Mouse (Mus musculus): Measurements from ENCODE around the gene Map2k4. TPM values are rescaled to one million over a fixed set of nuclear protein-coding genes. Genes with fewer than 3 reads are reported as not detected.

Gene Map2k4
- total and polyA plus RNA-seq, 2 experiments from 2014 or later, result 111 to 157 TPM

DNA sequence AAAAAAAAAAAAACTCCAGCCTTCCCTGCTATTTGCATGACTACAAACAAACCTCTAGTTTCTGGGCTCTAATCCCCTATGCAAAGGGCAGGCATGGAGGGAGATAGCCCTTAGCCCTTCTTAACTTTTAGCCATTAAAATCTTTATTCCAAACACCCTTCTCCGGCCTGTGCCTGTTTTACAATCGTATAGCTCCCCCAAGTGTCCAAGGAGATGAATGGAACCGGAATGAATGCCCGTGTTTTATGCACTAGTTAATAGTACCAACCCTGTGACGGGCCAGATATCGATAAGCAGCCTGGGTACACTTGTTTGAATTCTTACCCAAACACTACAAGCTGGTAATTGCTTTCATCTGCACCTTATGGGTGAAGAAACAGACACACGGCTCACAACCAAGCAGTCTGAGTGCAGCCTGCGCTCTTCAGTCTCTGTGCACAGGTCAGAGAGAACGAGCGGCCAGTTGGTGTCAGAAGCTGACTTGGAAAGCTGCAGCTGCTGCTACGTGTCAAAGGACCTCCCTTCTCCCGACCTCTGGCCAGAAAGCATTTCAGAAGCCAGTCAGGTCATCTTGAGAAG is 109.2 kb downstream of the Map2k4 start:
- TF ChIP-seq CTCF (IDR thresholded peaks at IDR 0.05; ENCODE audit: low read depth), result peak; percentile 82
- no peaks in the 10 kb centered on the region for H3K4me1 ChIP-seq (ENCODE audit: insufficient read depth)
- no peak overlapping the region for H3K9ac ChIP-seq
- no peak overlapping the region for H3K27ac ChIP-seq (ENCODE audit: low read depth, low read length)
- ATAC-seq (peak; percentile 69), DNase-seq (peak; percentile 75)
- no peaks in the 10 kb centered on the region for H3K27me3 ChIP-seq (ENCODE audit: insufficient read depth, low read length)
- no peaks in the 10 kb centered on the region for H3K9me3 ChIP-seq (ENCODE audit: low read length)
- no peaks in the 10 kb centered on the region for H3K36me3 ChIP-seq (ENCODE audit: insufficient read depth)
- H3K4me3 ChIP-seq (ENCODE audit: low read depth, low read length), result no peak overlapping the region
- 32% methylated on average over 12 of the region's 12 CpGs for WGBS
- H3K4me2 ChIP-seq (ENCODE audit: low read depth), result no peak overlapping the region

DNA sequence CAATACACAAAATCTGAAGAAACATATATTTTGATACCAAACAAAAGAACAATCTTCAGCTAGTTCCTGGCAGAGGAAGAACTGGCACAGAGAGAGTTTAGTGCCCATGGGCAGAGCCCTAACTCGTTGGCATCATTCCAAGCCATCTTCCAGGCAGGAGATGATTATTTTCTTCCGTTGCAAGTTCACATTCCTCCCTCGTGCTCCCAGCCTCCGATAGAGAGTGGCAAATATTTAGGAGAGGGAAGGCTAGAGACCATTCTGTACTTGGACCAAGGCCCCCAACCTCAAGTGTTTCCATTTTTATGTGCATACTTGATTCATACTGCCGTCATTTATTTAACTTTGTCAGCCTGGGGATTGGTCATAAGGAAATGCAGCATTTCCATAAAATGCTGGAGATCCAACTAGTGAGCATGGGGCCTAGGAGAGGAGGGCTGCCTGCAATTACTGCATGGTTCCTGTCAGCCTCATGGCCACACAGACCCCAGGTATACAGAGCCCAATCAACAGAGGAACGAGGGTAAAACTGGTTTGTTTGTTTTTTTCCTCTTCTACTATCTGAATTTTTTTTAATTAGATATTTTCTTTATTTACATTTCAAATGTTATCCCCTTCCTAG is 120.6 kb downstream of the Map2k4 start:
- Histone ChIP-seq H3K4me3 (ENCODE audit: low read depth, low read length) (no peak overlapping the region), H3K9ac (no peak overlapping the region), H3K36me3 (ENCODE audit: insufficient read depth) (no peaks in the 10 kb centered on the region), H3K4me1 (ENCODE audit: insufficient read depth) (peaks cover 5% of the 10 kb centered on the region; the same call in 1 of the 2 replicates), H3K27ac (ENCODE audit: low read depth, low read length) (no peak overlapping the region), H3K4me2 (ENCODE audit: low read depth) (no peak overlapping the region), H3K9me3 (ENCODE audit: low read length) (no peaks in the 10 kb centered on the region), H3K27me3 (ENCODE audit: insufficient read depth, low read length) (no peaks in the 10 kb centered on the region)
- DNase-seq (no peak), ATAC-seq (no peak)
- WGBS, result 63% methylated on average over 6 of the region's 6 CpGs
- TF ChIP-seq CTCF (IDR thresholded peaks at IDR 0.05; ENCODE audit: low read depth), result no peak

DNA sequence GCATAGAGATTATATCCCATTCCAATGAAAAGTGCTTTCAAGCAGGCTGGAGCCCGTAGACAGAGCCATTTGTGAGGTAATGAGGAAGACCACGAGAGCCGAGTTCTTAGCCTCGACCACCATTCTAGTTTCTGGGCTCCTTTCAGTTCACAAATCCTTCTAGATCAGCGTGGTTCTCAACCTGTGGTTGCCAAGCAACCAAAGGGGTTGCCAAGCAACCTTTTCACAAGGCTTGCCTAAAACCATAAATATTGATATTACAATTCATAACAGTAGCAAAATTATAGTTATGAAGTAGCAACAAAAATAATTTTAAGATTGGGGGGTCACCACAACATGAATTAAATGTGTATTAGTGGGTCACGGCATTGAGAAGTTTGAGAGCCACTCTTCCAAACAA is 123.2 kb downstream of the Map2k4 start:
- peaks cover 5% of the 10 kb centered on the region; the same call in 1 of the 2 replicates for H3K4me1 ChIP-seq (ENCODE audit: insufficient read depth)
- peak; percentile 53; the same call in 1 of the 2 replicates for ATAC-seq
- no peak overlapping the region for H3K4me2 ChIP-seq (ENCODE audit: low read depth)
- H3K9ac ChIP-seq, result no peak overlapping the region
- H3K9me3 ChIP-seq (ENCODE audit: low read length), result no peaks in the 10 kb centered on the region
- TF ChIP-seq CTCF (IDR thresholded peaks at IDR 0.05; ENCODE audit: low read depth), result no peak
- H3K27me3 ChIP-seq (ENCODE audit: insufficient read depth, low read length), result no peaks in the 10 kb centered on the region
- peak; percentile 75 for DNase-seq
- H3K27ac ChIP-seq (ENCODE audit: low read depth, low read length), result no peak overlapping the region
- H3K36me3 ChIP-seq (ENCODE audit: insufficient read depth), result no peaks in the 10 kb centered on the region
- H3K4me3 ChIP-seq (ENCODE audit: low read depth, low read length), result no peak overlapping the region
- 33% methylated on average over 6 of the region's 6 CpGs for WGBS

- peaks cover 5% of the 10 kb centered on the region; the same call in 1 of the 2 replicates for H3K4me1 ChIP-seq (ENCODE audit: insufficient read depth)
- H3K36me3 ChIP-seq (ENCODE audit: insufficient read depth), result no peaks in the 10 kb centered on the region
- TF ChIP-seq CTCF (IDR thresholded peaks at IDR 0.05; ENCODE audit: low read depth), result no peak
- H3K9ac ChIP-seq, result no peak overlapping the region
- no peaks in the 10 kb centered on the region for H3K27me3 ChIP-seq (ENCODE audit: insufficient read depth, low read length)
- H3K27ac ChIP-seq (ENCODE audit: low read depth, low read length), result no peak overlapping the region
- H3K4me2 ChIP-seq (ENCODE audit: low read depth), result no peak overlapping the region
- DNase-seq (no peak), ATAC-seq (no peak)
- no peak overlapping the region for H3K4me3 ChIP-seq (ENCODE audit: low read depth, low read length)
- WGBS, result 83% methylated on average over 8 of the region's 8 CpGs
- no peaks in the 10 kb centered on the region for H3K9me3 ChIP-seq (ENCODE audit: low read length)
Measured at GRCm38 (mm10) chr11:65661790-65662522, 126.1 kb downstream of the Map2k4 start.

GRCm38 (mm10) chr11:65653932-65654331 is 134.2 kb downstream of the Map2k4 start:
- Histone ChIP-seq H3K9ac (no peak overlapping the region), H3K27me3 (ENCODE audit: insufficient read depth, low read length) (no peaks in the 10 kb centered on the region), H3K27ac (ENCODE audit: low read depth, low read length) (no peak overlapping the region), H3K4me3 (ENCODE audit: low read depth, low read length) (no peak overlapping the region), H3K4me2 (ENCODE audit: low read depth) (no peak overlapping the region), H3K36me3 (ENCODE audit: insufficient read depth) (no peaks in the 10 kb centered on the region), H3K9me3 (ENCODE audit: low read length) (no peaks in the 10 kb centered on the region), H3K4me1 (ENCODE audit: insufficient read depth) (no peaks in the 10 kb centered on the region)
- 88% methylated on average over 8 of the region's 8 CpGs for WGBS
- DNase-seq (no peak), ATAC-seq (no peak)
- no peak for TF ChIP-seq CTCF (IDR thresholded peaks at IDR 0.05; ENCODE audit: low read depth)

DNA sequence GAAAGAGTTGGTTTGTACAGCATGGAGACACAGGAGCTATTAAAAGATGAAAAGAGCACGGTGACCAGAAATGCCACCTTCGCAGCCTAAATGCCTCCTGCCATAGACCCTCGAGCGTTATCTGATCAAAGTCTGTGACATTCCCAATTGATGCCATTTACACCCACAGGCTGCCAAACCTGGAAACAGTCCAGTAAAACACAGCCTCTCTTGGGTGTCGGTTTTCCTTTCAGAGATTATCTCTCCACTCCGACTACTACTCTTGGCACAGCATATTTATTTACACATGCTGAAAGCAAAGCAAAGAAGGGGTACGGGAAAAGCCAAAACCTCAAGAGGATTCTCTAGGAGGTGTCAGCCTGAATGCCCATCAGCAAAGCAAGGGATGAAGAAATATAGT is 136.7 kb downstream of the Map2k4 start:
- TF ChIP-seq CTCF (IDR thresholded peaks at IDR 0.05; ENCODE audit: low read depth), result no peak
- Histone ChIP-seq H3K4me1 (ENCODE audit: insufficient read depth) (no peaks in the 10 kb centered on the region), H3K4me2 (ENCODE audit: low read depth) (no peak overlapping the region), H3K9ac (no peak overlapping the region), H3K36me3 (ENCODE audit: insufficient read depth) (no peaks in the 10 kb centered on the region), H3K4me3 (ENCODE audit: low read depth, low read length) (no peak overlapping the region), H3K27ac (ENCODE audit: low read depth, low read length) (no peak overlapping the region), H3K27me3 (ENCODE audit: insufficient read depth, low read length) (no peaks in the 10 kb centered on the region), H3K9me3 (ENCODE audit: low read length) (no peaks in the 10 kb centered on the region)
- DNase-seq (no peak), ATAC-seq (no peak)
- 56% methylated on average over 7 of the region's 7 CpGs for WGBS

Data from forebrain, postnatal 0 days (tissue).